Mouse (Mus musculus) cerebellum, adult 2 months (tissue): ENCODE measurements at regions not wholly inside any gene's neighbourhood (a gene's known extent, or its start where the extent isn't known, plus 50 kb on each side); places are given as distances from the start of the nearest gene placed in this dataset.

Source experiments
- CTCF ChIP-seq: fragments of 200-500 bp; IDR thresholded peaks from 2 replicates; pipeline ENCODE4 v1.5.1; 2011; ENCODE audit warnings: low read depth, mild to moderate bottlenecking, control low read depth, low read length, moderate library complexity, borderline replicate concordance; ENCODE audit not compliant: insufficient read depth
- POLR2A ChIP-seq: fragments of 200-500 bp; IDR thresholded peaks from 2 replicates; pipeline ENCODE4 v1.6.1; 2011; ENCODE audit warnings: low read length, control low read depth, borderline replicate concordance; ENCODE audit not compliant: insufficient read depth

- TF ChIP-seq CTCF (no peak), POLR2A (no peak)
These were observed 496.0 kb downstream of the Olfm4 start for GRCm38 (mm10) chr14:80479918-80480317.
